Mouse (Mus musculus) midbrain, embryonic 14.5 days (tissue): ENCODE measurements around the gene Il17d. TPM values are rescaled to one million over a fixed set of nuclear protein-coding genes. Genes with fewer than 3 reads are reported as not detected.

ENCODE experiments used
- ATAC-seq: fragments of 200-750 bp; cut with Nextera tagmentation; 2 replicates; pipeline ENCODE4 v1.8.0; 2017; ENCODE audit warnings: moderate number of reproducible peaks, moderate library complexity; ENCODE audit not compliant: low FRiP score, low TSS enrichment
- DNase-seq: peaks from one replicate; pipeline ENCODE4 v3.0.0-alpha.2; 2015
- H3K27ac ChIP-seq: fragments of 300-500 bp; sonication (generic); replicated peaks from 2 replicates; pipeline ENCODE4 v1.5.1; 2014; ENCODE audit warnings: mild to moderate bottlenecking, low read depth, low read length, moderate library complexity
- H3K27me3 ChIP-seq: fragments of 300-500 bp; sonication (generic); 2 replicates; pipeline ENCODE4 v1.6.1; 2014; ENCODE audit warnings: low read length, control low read depth, mixed read lengths; ENCODE audit not compliant: control insufficient read depth, insufficient read depth
- H3K36me3 ChIP-seq: fragments of 300-500 bp; sonication (generic); 2 replicates; pipeline ENCODE4 v1.6.1; 2014; ENCODE audit warnings: low read length, control low read depth; ENCODE audit not compliant: control insufficient read depth, insufficient read depth
- H3K4me1 ChIP-seq: fragments of 300-500 bp; sonication (generic); 2 replicates; pipeline ENCODE4 v1.6.1; 2014; ENCODE audit warnings: mild to moderate bottlenecking, antibody characterized with exemption, low read length, control low read depth; ENCODE audit not compliant: control insufficient read depth, insufficient read depth
- H3K4me2 ChIP-seq: fragments of 300-500 bp; sonication (generic); 2 replicates; pipeline ENCODE4 v1.6.1; 2014; ENCODE audit warnings: mild to moderate bottlenecking, low read length, moderate library complexity
- H3K4me3 ChIP-seq: fragments of 300-500 bp; sonication (generic); replicated peaks from 2 replicates; pipeline ENCODE4 v1.5.1; 2014; ENCODE audit warnings: low read depth, low read length
- H3K9ac ChIP-seq: fragments of 300-500 bp; sonication (generic); replicated peaks from 2 replicates; pipeline ENCODE4 v1.6.1; 2014; ENCODE audit warnings: mild to moderate bottlenecking, low read length, moderate library complexity
- H3K9me3 ChIP-seq: fragments of 300-500 bp; sonication (generic); 2 replicates; pipeline ENCODE4 v1.6.1; 2016; ENCODE audit warnings: low read length, control low read depth, mixed read lengths; ENCODE audit not compliant: control insufficient read depth
- WGBS: fragments of 180-500 bp; shearing (Covaris S2); extraction: QIAGEN DNeasy Blood & Tissue Kit; methylation state at CpG from one replicate; pipeline ENCODE4 v1.1.7; 2014; 5-methylcytosine and 5-hydroxymethylcytosine counted together
- polyA plus RNA-seq: library from polyadenylated mRNA; unstranded; fragments of >200 nt; fragmentation: Nextera tagmentation; extraction: Ambion mirVana; gene quantifications from 2 replicates; pipeline ENCODE4 v1.2.1, GENCODE M21; 2014

The Il17d gene
- polyA plus RNA-seq, 1 experiment from 2014 or later = 3.2 TPM

DNA sequence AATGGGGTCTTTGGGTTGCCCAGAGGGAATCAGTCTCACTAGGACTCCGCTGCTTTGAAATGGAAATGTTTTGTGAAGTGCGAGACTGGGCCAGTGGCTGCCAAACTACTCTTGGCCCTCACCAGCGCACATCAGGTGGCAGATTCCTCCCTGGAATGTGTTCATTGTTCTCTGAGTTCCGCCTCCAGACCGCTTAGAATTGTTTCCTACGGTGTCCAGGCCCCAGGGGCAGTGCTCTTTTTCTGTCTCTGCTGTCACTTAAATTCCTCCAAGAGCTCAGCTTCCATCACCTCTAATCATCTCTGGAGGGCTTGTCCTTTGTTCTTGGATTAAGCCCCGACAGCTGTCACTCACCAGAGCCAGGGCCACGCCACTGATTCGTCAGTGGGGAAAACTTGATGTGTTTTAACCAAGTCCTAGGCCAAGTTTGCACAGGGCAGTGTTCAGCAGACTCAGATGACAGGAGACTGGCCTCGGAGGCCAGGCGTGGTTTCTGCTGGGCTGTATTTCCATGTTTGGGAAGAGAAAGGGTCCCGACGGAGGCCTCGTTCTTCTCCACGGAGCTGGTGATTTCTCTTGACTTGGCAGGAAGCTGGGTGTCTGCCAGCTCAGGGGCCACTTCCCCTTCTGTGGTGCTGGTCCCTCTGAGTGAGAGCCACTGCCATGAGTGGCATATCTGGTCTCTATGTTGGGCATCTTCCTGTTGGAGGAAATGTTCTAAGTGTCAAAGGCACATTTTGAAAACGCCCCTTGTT is 12.9 kb downstream of the Il17d start:
- DNase-seq (peak; percentile 46), ATAC-seq (no peak)
- 0 out of 2 replicates have a peak overlapping the region, but pooled peaks have one; percentile 5 for H3K4me2 ChIP-seq
- H3K4me3 ChIP-seq = no peak overlapping the region
- no peak overlapping the region for H3K27ac ChIP-seq
- 5% methylated on average over 16 of the region's 16 CpGs for WGBS
- H3K36me3 ChIP-seq = no peaks in the 10 kb centered on the region
- H3K9me3 ChIP-seq = no peaks in the 10 kb centered on the region
- peaks cover 24% of the 10 kb centered on the region for H3K4me1 ChIP-seq
- no peaks in the 10 kb centered on the region for H3K27me3 ChIP-seq
- no peak overlapping the region for H3K9ac ChIP-seq

DNA sequence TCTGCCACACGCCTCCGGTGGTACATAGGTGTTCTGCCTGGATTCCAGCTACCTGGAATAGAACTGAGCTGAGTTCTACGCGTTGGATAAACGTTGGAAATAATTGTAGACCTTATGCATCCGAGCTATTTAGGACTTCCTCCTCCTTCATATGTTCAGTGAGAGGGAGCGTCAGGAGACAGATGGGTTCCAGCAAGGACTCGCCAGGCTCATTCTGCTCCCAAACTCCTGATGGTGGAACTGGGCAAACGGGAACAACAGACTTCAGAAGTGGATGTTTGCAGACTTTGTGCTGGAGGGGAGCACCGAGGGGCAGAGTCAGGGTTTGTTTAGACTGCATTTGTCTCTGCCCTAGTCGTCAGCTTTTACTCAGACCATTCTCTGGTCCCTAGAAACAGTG is 16.1 kb downstream of the Il17d start:
- no peak overlapping the region for H3K9ac ChIP-seq
- ATAC-seq = no peak
- H3K27ac ChIP-seq = no peak overlapping the region
- no peak overlapping the region for H3K4me3 ChIP-seq
- DNase-seq = no peak
- no peak overlapping the region for H3K4me2 ChIP-seq
- peaks cover 8% of the 10 kb centered on the region for H3K4me1 ChIP-seq
- peaks cover 6% of the 10 kb centered on the region for H3K36me3 ChIP-seq
- H3K9me3 ChIP-seq = no peaks in the 10 kb centered on the region
- H3K27me3 ChIP-seq = no peaks in the 10 kb centered on the region
- 92% methylated on average over 11 of the region's 11 CpGs for WGBS

- ATAC-seq = no peak
- no peaks in the 10 kb centered on the region for H3K9me3 ChIP-seq
- H3K27me3 ChIP-seq = no peaks in the 10 kb centered on the region
- WGBS = 44% methylated on average over 34 of the region's 34 CpGs
- H3K27ac ChIP-seq = no peak overlapping the region
- H3K36me3 ChIP-seq = peaks cover 6% of the 10 kb centered on the region
- H3K9ac ChIP-seq = no peak overlapping the region
- peaks cover 8% of the 10 kb centered on the region for H3K4me1 ChIP-seq
- peak overlapping the region; percentile 27 for H3K4me2 ChIP-seq
- no peak for DNase-seq
- no peak overlapping the region for H3K4me3 ChIP-seq
These were observed 17.7 kb downstream of the Il17d start for GRCm38 (mm10) chr14:57542231-57542630.

DNA sequence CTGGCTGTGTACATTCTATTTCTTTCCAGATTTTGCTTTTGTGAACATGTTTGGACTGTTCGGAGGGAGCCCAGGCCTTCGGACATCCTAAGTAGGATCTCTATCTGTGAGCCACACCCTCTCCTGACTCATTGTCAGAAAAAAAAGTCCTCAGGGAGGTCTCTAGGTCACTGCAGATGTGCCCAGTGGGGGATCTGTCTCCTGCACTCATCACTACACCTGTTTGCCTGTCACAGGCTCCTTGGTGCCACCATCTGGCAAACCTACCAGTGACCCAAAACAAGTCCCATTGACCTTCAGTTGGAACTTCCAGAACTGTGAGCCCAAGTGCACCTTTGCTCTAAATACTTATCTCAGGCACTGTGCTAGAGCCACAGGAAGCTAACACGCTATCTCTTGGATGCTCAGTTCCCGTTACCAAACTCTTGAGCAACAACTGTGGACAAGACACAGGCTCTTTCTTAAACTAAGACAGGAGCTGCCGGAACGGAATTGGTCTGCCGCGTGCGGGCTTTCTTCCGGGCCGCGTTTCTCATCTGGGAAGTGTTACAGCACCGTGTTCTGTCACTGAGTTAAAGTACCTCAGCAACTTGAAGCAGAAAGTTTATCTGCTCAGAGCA is 19.0 kb downstream of the Il17d start:
- H3K4me1 ChIP-seq = no peaks in the 10 kb centered on the region
- no peak overlapping the region for H3K27ac ChIP-seq
- H3K4me3 ChIP-seq = no peak overlapping the region
- no peaks in the 10 kb centered on the region for H3K27me3 ChIP-seq
- no peak overlapping the region for H3K4me2 ChIP-seq
- H3K9ac ChIP-seq = no peak overlapping the region
- ATAC-seq = no peak
- peaks cover 6% of the 10 kb centered on the region for H3K36me3 ChIP-seq
- no peak for DNase-seq
- WGBS = 93% methylated on average over 13 of the region's 13 CpGs
- no peaks in the 10 kb centered on the region for H3K9me3 ChIP-seq

GRCm38 (mm10) chr14:57545526-57545925 is 20.9 kb downstream of the Il17d start:
- no peaks in the 10 kb centered on the region for H3K9me3 ChIP-seq
- H3K27me3 ChIP-seq = no peaks in the 10 kb centered on the region
- H3K4me3 ChIP-seq = no peak overlapping the region
- H3K9ac ChIP-seq = no peak overlapping the region
- H3K36me3 ChIP-seq = peaks cover 25% of the 10 kb centered on the region
- 86% methylated on average over 17 of the region's 17 CpGs for WGBS
- no peaks in the 10 kb centered on the region for H3K4me1 ChIP-seq
- DNase-seq = no peak
- H3K27ac ChIP-seq = no peak overlapping the region
- no peak overlapping the region for H3K4me2 ChIP-seq
- ATAC-seq = no peak

- Histone ChIP-seq H3K4me2 (no peak overlapping the region), H3K27ac (no peak overlapping the region), H3K27me3 (no peaks in the 10 kb centered on the region), H3K36me3 (peaks cover 25% of the 10 kb centered on the region), H3K4me1 (no peaks in the 10 kb centered on the region), H3K9me3 (no peaks in the 10 kb centered on the region), H3K9ac (no peak overlapping the region), H3K4me3 (no peak overlapping the region)
- WGBS = 90% methylated on average over 8 of the region's 8 CpGs
- ATAC-seq (no peak), DNase-seq (no peak)
These were observed 21.6 kb downstream of the Il17d start for GRCm38 (mm10) chr14:57546131-57546530.

GRCm38 (mm10) chr14:57546557-57547021 is 22.0 kb downstream of the Il17d start:
- H3K9ac ChIP-seq = no peak overlapping the region
- H3K4me1 ChIP-seq = no peaks in the 10 kb centered on the region
- H3K4me3 ChIP-seq = no peak overlapping the region
- DNase-seq = no peak
- H3K9me3 ChIP-seq = no peaks in the 10 kb centered on the region
- ATAC-seq = no peak
- peaks cover 25% of the 10 kb centered on the region for H3K36me3 ChIP-seq
- no peaks in the 10 kb centered on the region for H3K27me3 ChIP-seq
- no peak overlapping the region for H3K27ac ChIP-seq
- WGBS = 31% methylated on average over 13 of the region's 13 CpGs
- H3K4me2 ChIP-seq = no peak overlapping the region

DNA sequence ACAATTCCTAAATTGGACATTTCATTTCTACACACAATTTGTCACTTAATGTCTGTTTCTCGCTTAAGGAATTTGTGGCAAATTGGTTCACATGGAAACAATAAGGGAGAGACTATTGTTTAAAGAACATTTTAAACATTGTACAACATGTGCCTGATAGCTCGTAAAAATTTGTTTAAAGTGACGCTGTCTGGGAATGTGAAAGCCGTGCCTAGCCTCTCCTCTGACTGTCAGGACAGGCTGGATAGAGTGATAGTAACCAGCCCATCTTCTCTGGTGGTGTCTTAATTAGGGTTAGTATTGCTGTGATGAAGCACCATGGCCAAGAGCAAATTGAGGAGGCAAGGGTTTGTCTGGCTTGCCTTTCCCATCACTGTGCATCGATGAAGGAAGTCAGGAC is 22.5 kb downstream of the Il17d start:
- Histone ChIP-seq H3K4me1 (no peaks in the 10 kb centered on the region), H3K36me3 (peaks cover 25% of the 10 kb centered on the region), H3K27me3 (no peaks in the 10 kb centered on the region), H3K9ac (no peak overlapping the region), H3K27ac (no peak overlapping the region), H3K9me3 (no peaks in the 10 kb centered on the region), H3K4me2 (no peak overlapping the region), H3K4me3 (no peak overlapping the region)
- WGBS = 88% methylated on average over 5 of the region's 5 CpGs
- ATAC-seq = no peak
- DNase-seq = no peak

GRCm38 (mm10) chr14:57552945-57553344 is 28.4 kb downstream of the Il17d start:
- ATAC-seq = no peak

More at GRCm38 (mm10) chr14:57552945-57553344, 28.4 kb downstream of the Il17d start:
- DNase-seq = no peak
- Histone ChIP-seq H3K4me1 (no peaks in the 10 kb centered on the region), H3K36me3 (peaks cover 22% of the 10 kb centered on the region), H3K27me3 (no peaks in the 10 kb centered on the region), H3K4me2 (no peak overlapping the region), H3K9ac (no peak overlapping the region), H3K9me3 (no peaks in the 10 kb centered on the region), H3K4me3 (no peak overlapping the region), H3K27ac (no peak overlapping the region)
